Mouse (Mus musculus): ENCODE results near the gene Cdt1.

- TF ChIP-seq POLR2A (IDR thresholded peaks at IDR 0.05; ENCODE audit: insufficient read depth, low read depth, low read length), result no peak
- TF ChIP-seq CTCF (IDR thresholded peaks at IDR 0.05), result no peak
- no peak for TF ChIP-seq EP300 (IDR thresholded peaks at IDR 0.05; ENCODE audit: insufficient read depth, low read depth, low read length)
These were observed 30.0 kb upstream of the Cdt1 start for GRCm38 (mm10) chr8:122537812-122538211.
